Mouse (Mus musculus) spleen, adult 2 months (tissue): Measurements from ENCODE around the gene S1pr1. TPM values are rescaled to one million over a fixed set of nuclear protein-coding genes. Genes with fewer than 3 reads are reported as not detected.
A peak's percentile ranks its signal among the peaks of the same experiment; 100 is the strongest.

Experiments used
- DNase-seq, 2 experiments: peaks; one replicate each; pipeline versions ENCODE4 v3.0.0 to v3.0.0-alpha.2; 2012 to 2021; ENCODE audit warnings: low spot score in 2 of 2, low read depth in 1 of 2
- H3K27ac ChIP-seq: fragments of 200-500 bp; 2 replicates; pipeline ENCODE4 v1.5.1; 2012; ENCODE audit warnings: low read length, inconsistent platforms; ENCODE audit not compliant: insufficient read depth
- H3K27me3 ChIP-seq: fragments of 200-500 bp; 2 replicates; pipeline ENCODE4 v1.6.1; 2012; ENCODE audit warnings: mild to moderate bottlenecking, moderate library complexity, low read length, inconsistent platforms; ENCODE audit not compliant: control insufficient read depth, insufficient read depth
- H3K36me3 ChIP-seq: fragments of 200-500 bp; 2 replicates; pipeline ENCODE4 v1.6.1; 2012; ENCODE audit warnings: mild to moderate bottlenecking, low read length, inconsistent platforms; ENCODE audit not compliant: control insufficient read depth, insufficient read depth
- H3K4me1 ChIP-seq: fragments of 200-500 bp; 2 replicates; pipeline ENCODE4 v1.6.1; 2011; ENCODE audit warnings: inconsistent platforms; ENCODE audit not compliant: control insufficient read depth, insufficient read depth, insufficient read length
- H3K4me3 ChIP-seq: fragments of 200-500 bp; 2 replicates; pipeline ENCODE4 v1.5.1; 2011; ENCODE audit warnings: mild to moderate bottlenecking, inconsistent platforms; ENCODE audit not compliant: insufficient read depth, insufficient read length; ENCODE audit errors: extremely low read depth
- CTCF ChIP-seq: fragments of 200-500 bp; IDR thresholded peaks from 2 replicates; pipeline ENCODE4 v1.5.1; 2011; ENCODE audit warnings: mild to moderate bottlenecking, inconsistent platforms; ENCODE audit not compliant: insufficient read depth, insufficient read length, insufficient replicate concordance; ENCODE audit errors: extremely low read depth
- POLR2A ChIP-seq: fragments of 200-500 bp; IDR thresholded peaks from 2 replicates; pipeline ENCODE4 v1.6.1; 2011; ENCODE audit warnings: low read depth, low read length, inconsistent platforms
- WGBS: fragments of 180-500 bp; shearing (Covaris S2); methylation state at CpG from one replicate; pipeline ENCODE4 v1.1.7; 2018; 5-methylcytosine and 5-hydroxymethylcytosine counted together
- polyA plus RNA-seq: library from polyadenylated mRNA; depleted of rRNA; stranded (reverse); fragments of >200 nt; gene quantifications from 2 replicates; pipeline ENCODE4 v1.2.3, GENCODE M21; 2012

Gene S1pr1
- polyA plus RNA-seq, 1 experiment, result 138 TPM

GRCm38 (mm10) chr3:115679022-115679421 is 35.9 kb downstream of the S1pr1 start:
- DNase-seq, result no peak
- 37% methylated on average over 7 of the region's 7 CpGs for WGBS
- H3K36me3 ChIP-seq, result no peaks in the 10 kb centered on the region
- peak overlapping the region; percentile 8; the same call in 1 of the 2 replicates for H3K27ac ChIP-seq
- TF ChIP-seq CTCF, result no peak
- TF ChIP-seq POLR2A, result no peak
- peaks cover 29% of the 10 kb centered on the region for H3K4me1 ChIP-seq
- H3K27me3 ChIP-seq, result no peaks in the 10 kb centered on the region
- H3K4me3 ChIP-seq, result no peak overlapping the region

DNA sequence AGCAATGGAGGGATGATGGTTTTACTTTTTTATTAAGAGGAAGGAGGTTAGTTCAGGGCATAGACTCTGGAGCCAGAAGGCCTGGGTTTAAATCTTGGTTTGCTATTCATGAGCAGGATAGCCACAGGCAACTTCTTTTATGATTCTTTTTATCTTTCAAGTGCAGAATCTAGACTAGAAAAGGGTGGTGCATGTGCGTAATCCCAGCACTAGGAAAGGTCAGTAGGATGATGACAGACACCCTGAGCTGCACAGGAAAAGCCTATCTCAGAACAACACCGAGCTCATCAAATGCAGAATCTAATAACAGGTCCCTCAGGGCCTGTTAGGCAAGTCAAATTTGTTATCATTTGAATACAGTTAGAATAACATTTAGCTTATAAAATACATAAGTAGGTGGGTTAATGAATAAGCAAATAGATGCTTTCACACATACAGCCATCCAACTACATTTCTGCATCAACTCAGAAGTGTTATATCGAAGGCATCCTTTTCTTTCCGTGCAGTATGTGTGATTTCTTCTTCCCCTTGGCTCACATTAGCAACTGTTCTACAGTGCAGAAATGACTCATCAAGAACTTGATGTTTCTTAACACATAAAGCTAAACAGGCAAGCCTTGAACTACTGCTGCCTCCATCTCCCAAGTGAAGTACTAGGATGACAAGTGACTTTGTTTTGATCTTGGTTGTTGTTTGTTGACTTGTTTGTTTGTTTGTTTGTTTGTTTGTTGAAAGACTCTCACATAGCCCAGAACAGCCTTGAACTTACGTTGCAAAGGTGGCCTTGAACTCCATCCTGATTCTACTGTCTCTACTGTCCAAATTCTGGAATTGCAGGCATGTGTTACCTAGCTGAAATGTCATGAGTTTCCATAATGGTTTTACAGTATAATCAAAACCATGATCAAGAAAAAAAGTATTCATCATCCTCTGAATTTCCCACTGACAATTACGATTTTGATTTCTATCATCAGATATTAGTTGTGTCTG is 39.0 kb downstream of the S1pr1 start:
- TF ChIP-seq POLR2A (no peak), CTCF (no peak)
- no peak for DNase-seq
- WGBS, result 71% methylated on average over 6 of the region's 6 CpGs

DNA sequence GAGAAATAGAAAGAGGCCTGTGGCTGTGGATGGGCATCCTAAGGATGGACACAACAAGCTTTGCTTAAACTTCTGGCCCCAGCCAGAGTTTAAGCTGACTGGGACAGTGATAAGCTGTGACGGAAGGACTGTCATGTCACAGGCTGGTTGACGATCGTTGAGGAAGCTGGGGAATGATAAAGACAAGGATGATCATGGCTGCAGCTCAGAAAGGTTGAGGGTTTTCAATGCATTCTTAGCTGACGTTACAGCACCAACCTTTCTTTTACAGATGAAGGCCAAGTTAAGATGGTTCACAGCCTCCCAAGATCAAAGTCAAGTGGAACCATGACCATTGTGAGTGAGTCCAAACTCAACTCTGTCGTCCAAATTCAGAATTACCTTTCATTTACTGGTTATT is 40.2 kb downstream of the S1pr1 start:
- TF ChIP-seq POLR2A (no peak), CTCF (no peak)
- no peak for DNase-seq
- Histone ChIP-seq H3K36me3 (no peaks in the 10 kb centered on the region), H3K4me1 (peaks cover 20% of the 10 kb centered on the region), H3K4me3 (no peak overlapping the region), H3K27ac (peak overlapping the region; percentile 37; the same call in 1 of the 2 replicates), H3K27me3 (no peaks in the 10 kb centered on the region)
- WGBS, result 83% methylated on average over 5 of the region's 5 CpGs

More for the DNA sequence above, 39.0 kb downstream of the S1pr1 start:
- H3K27ac ChIP-seq, result no peak overlapping the region
- H3K27me3 ChIP-seq, result no peaks in the 10 kb centered on the region
- peaks cover 27% of the 10 kb centered on the region for H3K4me1 ChIP-seq
- no peaks in the 10 kb centered on the region for H3K36me3 ChIP-seq
- no peak overlapping the region for H3K4me3 ChIP-seq

DNA sequence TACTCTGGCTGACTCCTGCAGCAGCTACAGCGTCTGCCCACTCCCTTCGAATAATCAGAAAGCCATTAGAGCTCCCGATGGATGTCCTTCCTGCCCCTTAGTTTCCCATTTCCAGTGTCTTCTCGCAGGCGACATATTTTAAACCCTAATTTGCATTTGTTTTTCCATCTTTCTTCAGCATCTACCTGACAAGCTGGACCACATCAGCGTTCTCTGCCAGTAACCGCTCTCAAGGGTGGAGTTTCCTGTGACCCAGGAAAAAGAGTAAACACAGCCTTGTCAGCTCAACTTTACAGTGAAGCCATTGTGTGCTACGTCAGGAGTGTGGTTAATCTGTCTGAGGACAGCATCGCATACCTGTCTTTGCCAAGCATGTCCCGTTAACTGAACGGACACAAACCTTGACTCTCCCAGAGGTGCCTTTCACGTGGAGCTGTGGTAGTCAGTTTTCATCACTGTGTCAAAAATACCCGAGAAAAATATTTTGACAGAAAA is 41.2 kb downstream of the S1pr1 start:
- TF ChIP-seq POLR2A (no peak; the same call in 1 of the 2 replicates), CTCF (no peak)
- no peaks in the 10 kb centered on the region for H3K36me3 ChIP-seq
- H3K27ac ChIP-seq, result peak overlapping the region; percentile 87
- peak; percentile 59 to 73 for DNase-seq
- 28% methylated on average over 13 of the region's 13 CpGs for WGBS
- H3K27me3 ChIP-seq, result no peaks in the 10 kb centered on the region
- peak overlapping the region; percentile 14; the same call in 1 of the 2 replicates for H3K4me3 ChIP-seq
- H3K4me1 ChIP-seq, result peaks cover 17% of the 10 kb centered on the region

GRCm38 (mm10) chr3:115672965-115673662 is 41.8 kb downstream of the S1pr1 start:
- DNase-seq, result no peak
- 6% methylated on average over 9 of the region's 9 CpGs for WGBS
- Histone ChIP-seq H3K4me1 (peaks cover 19% of the 10 kb centered on the region), H3K27me3 (no peaks in the 10 kb centered on the region), H3K4me3 (peak overlapping the region; percentile 14; the same call in 1 of the 2 replicates), H3K36me3 (no peaks in the 10 kb centered on the region), H3K27ac (peak overlapping the region; percentile 87)
- TF ChIP-seq CTCF (no peak), POLR2A (no peak)

DNA sequence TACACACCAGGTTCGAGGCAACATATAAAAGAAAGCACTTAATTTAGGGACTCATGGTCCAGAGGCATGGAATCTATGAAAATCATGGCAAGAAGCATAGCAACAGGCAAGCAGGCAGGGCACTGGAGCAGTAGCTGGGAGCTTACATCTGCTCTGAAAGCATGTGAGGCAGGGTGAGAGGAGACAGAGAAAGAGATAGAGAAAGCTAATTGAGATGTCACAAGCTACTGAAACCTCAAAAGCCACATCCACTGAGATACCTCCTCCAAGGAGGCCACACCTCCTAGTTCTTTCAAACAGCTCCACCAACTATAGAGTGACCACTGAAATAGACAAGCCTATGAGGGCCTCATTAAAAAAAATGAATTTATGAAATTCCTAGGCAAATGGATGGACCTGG is 45.6 kb downstream of the S1pr1 start:
- Histone ChIP-seq H3K36me3 (no peaks in the 10 kb centered on the region), H3K4me3 (no peak overlapping the region), H3K27ac (peak overlapping the region; percentile 44; the same call in 1 of the 2 replicates), H3K27me3 (no peaks in the 10 kb centered on the region), H3K4me1 (peaks cover 16% of the 10 kb centered on the region)
- peak in 1 of 2 experiments; percentile 46 for DNase-seq
- no peak for TF ChIP-seq CTCF
- no peak for TF ChIP-seq POLR2A
- WGBS, result 69% methylated on average over 1 of the region's 1 CpGs
